Mouse (Mus musculus): ENCODE measurements at regions not wholly inside any gene's neighbourhood (a gene's known extent, or its start where the extent isn't known, plus 50 kb on each side); places are given as distances from the start of the nearest gene placed in this dataset.

GRCm38 (mm10) chr13:110649870-110650497, 255.1 kb downstream of the Plk2 start:
- no peaks in the 10 kb centered on the region for H3K36me3 ChIP-seq (replicated peaks; ENCODE audit: control insufficient read depth, insufficient read depth, low read depth)
- no peak overlapping the region for H3K4me2 ChIP-seq (ENCODE audit: low read depth)
- no peaks in the 10 kb centered on the region for H3K27me3 ChIP-seq (ENCODE audit: control insufficient read depth, insufficient read depth, low read length)
- DNase-seq (ENCODE audit: low read depth in 3 of 3, low spot score in 3 of 3) (no peak), ATAC-seq (ENCODE audit: insufficient read depth) (no peak)
- H3K4me3 ChIP-seq (ENCODE audit: insufficient read depth in 1 of 2, low read depth in 2 of 2, low read length in 2 of 2), result no peak overlapping the region
- TF ChIP-seq EP300 (IDR thresholded peaks at IDR 0.05; ENCODE audit: low read depth) (no peak), CTCF (IDR thresholded peaks at IDR 0.05; ENCODE audit: low read depth) (no peak)
- no peaks in the 10 kb centered on the region for H3K4me1 ChIP-seq (replicated peaks; ENCODE audit: control insufficient read depth in 2 of 2, insufficient read depth in 2 of 2, low read length in 1 of 2)
- no peak overlapping the region for H3K9ac ChIP-seq (replicated peaks)
- H3K9me3 ChIP-seq (ENCODE audit: control insufficient read depth, low read length), result no peaks in the 10 kb centered on the region
- 26% methylated on average over 2 of the region's 2 CpGs for WGBS (ENCODE audit: insufficient replicate concordance)
- H3K27ac ChIP-seq, result no peak overlapping the region

- Histone ChIP-seq H3K4me2 (ENCODE audit: low read depth) (no peak overlapping the region), H3K4me3 (ENCODE audit: insufficient read depth in 1 of 2, low read depth in 2 of 2, low read length in 2 of 2) (no peak overlapping the region), H3K27me3 (ENCODE audit: control insufficient read depth, insufficient read depth, low read length) (no peaks in the 10 kb centered on the region), H3K9me3 (ENCODE audit: control insufficient read depth, low read length) (no peaks in the 10 kb centered on the region), H3K4me1 (replicated peaks; ENCODE audit: control insufficient read depth in 2 of 2, insufficient read depth in 2 of 2, low read length in 1 of 2) (no peaks in the 10 kb centered on the region), H3K36me3 (replicated peaks; ENCODE audit: control insufficient read depth, insufficient read depth, low read depth) (no peaks in the 10 kb centered on the region), H3K9ac (replicated peaks) (no peak overlapping the region), H3K27ac (no peak overlapping the region)
- WGBS (ENCODE audit: insufficient replicate concordance), result 60% methylated on average over 7 of the region's 7 CpGs
- no peak for ATAC-seq (ENCODE audit: insufficient read depth)
- no peak for DNase-seq (ENCODE audit: low read depth in 3 of 3, low spot score in 3 of 3)
- no peak for TF ChIP-seq CTCF (IDR thresholded peaks at IDR 0.05; ENCODE audit: low read depth)
- TF ChIP-seq EP300 (IDR thresholded peaks at IDR 0.05; ENCODE audit: low read depth), result no peak
These were observed 257.4 kb downstream of the Plk2 start for GRCm38 (mm10) chr13:110652201-110652600.

GRCm38 (mm10) chr13:110665073-110665800, 270.4 kb downstream of the Plk2 start:
- DNase-seq (ENCODE audit: low read depth in 3 of 3, low spot score in 3 of 3), result peak; percentile 6 to 15 (median 9)
- Histone ChIP-seq H3K27me3 (ENCODE audit: control insufficient read depth, insufficient read depth, low read length) (no peaks in the 10 kb centered on the region), H3K4me2 (ENCODE audit: low read depth) (no peak overlapping the region), H3K27ac (no peak overlapping the region), H3K9me3 (ENCODE audit: control insufficient read depth, low read length) (no peaks in the 10 kb centered on the region), H3K9ac (replicated peaks) (no peak overlapping the region), H3K36me3 (replicated peaks; ENCODE audit: control insufficient read depth, insufficient read depth, low read depth) (no peaks in the 10 kb centered on the region), H3K4me3 (ENCODE audit: insufficient read depth in 1 of 2, low read depth in 2 of 2, low read length in 2 of 2) (no peak overlapping the region), H3K4me1 (replicated peaks; ENCODE audit: control insufficient read depth in 2 of 2, insufficient read depth in 2 of 2, low read length in 1 of 2) (no peaks in the 10 kb centered on the region; a peak in 2 of 4 replicates)
- ATAC-seq (ENCODE audit: insufficient read depth), result 0 out of 2 replicates have a peak, but pooled peaks have one; percentile 13
- TF ChIP-seq CTCF (IDR thresholded peaks at IDR 0.05; ENCODE audit: low read depth) (no peak), EP300 (IDR thresholded peaks at IDR 0.05; ENCODE audit: low read depth) (no peak)
- WGBS (ENCODE audit: insufficient replicate concordance), result 45% methylated on average over 2 of the region's 2 CpGs

GRCm38 (mm10) chr13:110667276-110667956, 272.6 kb downstream of the Plk2 start:
- Histone ChIP-seq H3K36me3 (replicated peaks; ENCODE audit: control insufficient read depth, insufficient read depth, low read depth) (no peaks in the 10 kb centered on the region), H3K4me1 (replicated peaks; ENCODE audit: control insufficient read depth in 2 of 2, insufficient read depth in 2 of 2, low read length in 1 of 2) (no peaks in the 10 kb centered on the region; a peak in 2 of 4 replicates), H3K9me3 (ENCODE audit: control insufficient read depth, low read length) (no peaks in the 10 kb centered on the region), H3K9ac (replicated peaks) (no peak overlapping the region), H3K4me3 (ENCODE audit: insufficient read depth in 1 of 2, low read depth in 2 of 2, low read length in 2 of 2) (no peak overlapping the region), H3K27me3 (ENCODE audit: control insufficient read depth, insufficient read depth, low read length) (no peaks in the 10 kb centered on the region), H3K4me2 (ENCODE audit: low read depth) (no peak overlapping the region), H3K27ac (no peak overlapping the region)
- no peak for ATAC-seq (ENCODE audit: insufficient read depth)
- DNase-seq (ENCODE audit: low read depth in 3 of 3, low spot score in 3 of 3), result no peak
- WGBS (ENCODE audit: insufficient replicate concordance), result 58% methylated on average over 7 of the region's 7 CpGs
- TF ChIP-seq CTCF (IDR thresholded peaks at IDR 0.05; ENCODE audit: low read depth), result no peak
- no peak for TF ChIP-seq EP300 (IDR thresholded peaks at IDR 0.05; ENCODE audit: low read depth)

GRCm38 (mm10) chr13:110673536-110673935, 278.7 kb downstream of the Plk2 start:
- Histone ChIP-seq H3K9ac (replicated peaks) (no peak overlapping the region), H3K4me2 (ENCODE audit: low read depth) (no peak overlapping the region), H3K4me3 (ENCODE audit: insufficient read depth in 1 of 2, low read depth in 2 of 2, low read length in 2 of 2) (no peak overlapping the region), H3K27me3 (ENCODE audit: control insufficient read depth, insufficient read depth, low read length) (no peaks in the 10 kb centered on the region), H3K4me1 (replicated peaks; ENCODE audit: control insufficient read depth in 2 of 2, insufficient read depth in 2 of 2, low read length in 1 of 2) (no peaks in the 10 kb centered on the region), H3K27ac (no peak overlapping the region), H3K36me3 (replicated peaks; ENCODE audit: control insufficient read depth, insufficient read depth, low read depth) (no peaks in the 10 kb centered on the region), H3K9me3 (ENCODE audit: control insufficient read depth, low read length) (no peaks in the 10 kb centered on the region)
- TF ChIP-seq EP300 (IDR thresholded peaks at IDR 0.05; ENCODE audit: low read depth), result no peak
- TF ChIP-seq CTCF (IDR thresholded peaks at IDR 0.05; ENCODE audit: low read depth), result no peak
- no peak for ATAC-seq (ENCODE audit: insufficient read depth)
- no peak for DNase-seq (ENCODE audit: low read depth in 3 of 3, low spot score in 3 of 3)
- WGBS (ENCODE audit: insufficient replicate concordance), result 48% methylated on average over 2 of the region's 2 CpGs
